Mouse (Mus musculus): Measurements from ENCODE around the gene Spag16. TPM values are rescaled to one million over a fixed set of nuclear protein-coding genes. Genes with fewer than 3 reads are reported as not detected.
"Not testable (repeated sequence)": the region's sequence is repeated elsewhere in the genome, so short reads cannot be mapped to it uniquely, and the experiment has no call there.

Gene Spag16
- polyA plus RNA-seq (2015; fragmentation: Nextera tagmentation; extraction: Ambion mirVana) = 1.4 and 1.9 TPM in 2 replicates

DNA sequence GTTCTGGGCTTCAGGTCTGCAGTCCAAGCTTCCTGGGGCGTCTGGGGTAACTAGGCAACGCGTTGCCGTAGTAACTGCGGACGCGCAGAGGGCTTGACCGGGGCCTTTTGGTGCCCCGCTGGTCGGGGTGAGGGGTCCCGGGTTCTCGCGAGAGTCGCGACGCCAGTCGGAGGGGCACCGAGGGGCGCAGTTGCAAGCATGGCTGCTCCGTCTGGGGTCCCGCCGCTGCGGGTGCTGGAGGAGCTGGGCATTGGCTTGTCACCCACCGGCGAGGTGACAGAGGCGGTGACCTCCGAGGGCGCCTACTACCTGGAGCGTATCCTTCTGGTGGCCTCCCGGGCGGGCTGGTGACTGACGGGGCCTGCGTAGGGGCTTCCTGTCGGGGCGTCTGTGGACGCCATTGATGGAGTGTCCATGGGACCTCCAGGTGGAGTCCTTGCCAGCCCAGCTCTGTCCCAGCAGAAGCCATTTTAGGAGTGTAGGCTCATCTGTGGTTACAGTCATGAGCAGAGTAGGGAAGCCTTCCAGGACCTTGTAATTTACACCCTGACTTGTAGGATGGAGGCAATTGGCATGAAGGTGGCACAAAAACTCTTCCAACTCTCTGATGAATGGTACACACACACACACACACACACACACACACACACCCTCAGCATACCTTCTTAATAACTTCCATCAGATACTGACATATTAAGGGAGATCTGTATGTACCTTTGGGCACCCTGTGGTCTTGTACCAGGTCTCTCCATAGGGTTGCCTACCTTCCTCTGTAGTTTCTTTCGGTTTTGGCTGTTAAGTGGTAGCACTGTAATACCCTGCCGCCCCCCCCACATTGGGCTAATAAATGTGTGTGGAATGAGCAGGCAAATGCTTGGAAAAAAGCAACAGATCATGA, at the start of gene Spag16:
TSS of gene Spag16 (plus strand) at position 165 of the 898 bp plus-strand sequence.
- no peaks in the 10 kb centered on the region for H3K36me3 ChIP-seq
- 8% methylated on average over 38 of the region's 38 CpGs for WGBS
- H3K9ac ChIP-seq = peak within 1 kb of the TSS; percentile 29; the same call in 1 of the 2 replicates
- no peak within 1 kb of the TSS for H3K27ac ChIP-seq (replicated peaks)
- H3K4me1 ChIP-seq (replicated peaks) = peaks cover 7% of the 10 kb centered on the region
- H3K9me3 ChIP-seq = no peaks in the 10 kb centered on the region
- no peaks in the 10 kb centered on the region for H3K27me3 ChIP-seq
- H3K4me3 ChIP-seq = peak within 1 kb of the TSS; percentile 52
- ATAC-seq (ENCODE audit: low FRiP score, low read depth) = peak; percentile 84
- peak within 1 kb of the TSS; percentile 78 for H3K4me2 ChIP-seq

DNA sequence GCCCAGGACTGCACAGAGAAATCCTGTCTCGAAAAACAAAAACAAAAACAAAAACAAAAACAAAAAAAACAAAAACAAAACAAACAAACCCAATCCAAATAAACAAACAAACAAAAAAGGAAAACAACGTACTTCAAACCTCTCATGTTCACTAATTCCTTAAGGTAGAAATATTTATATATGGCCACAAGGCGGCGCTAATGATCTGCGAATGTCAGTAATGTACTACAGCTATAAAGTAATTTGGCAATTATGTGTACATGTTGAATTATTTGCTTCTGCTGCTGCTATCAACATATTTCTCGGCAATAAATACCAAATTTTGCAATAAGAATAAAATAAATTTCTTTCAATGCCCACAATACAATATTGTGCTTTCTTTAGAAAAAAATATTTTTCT, 41.6 kb upstream of the Spag16 start:
- no peak overlapping the region for H3K9ac ChIP-seq
- H3K4me2 ChIP-seq = no peak overlapping the region
- WGBS = 4% methylated on average over 6 of the region's 6 CpGs
- no peak overlapping the region for H3K4me3 ChIP-seq
- H3K9me3 ChIP-seq = no peaks in the 10 kb centered on the region
- H3K36me3 ChIP-seq = no peaks in the 10 kb centered on the region
- H3K4me1 ChIP-seq (replicated peaks) = no peaks in the 10 kb centered on the region
- H3K27me3 ChIP-seq = no peaks in the 10 kb centered on the region
- no peak for ATAC-seq (ENCODE audit: low FRiP score, low read depth)
- H3K27ac ChIP-seq (replicated peaks) = no peak overlapping the region

DNA sequence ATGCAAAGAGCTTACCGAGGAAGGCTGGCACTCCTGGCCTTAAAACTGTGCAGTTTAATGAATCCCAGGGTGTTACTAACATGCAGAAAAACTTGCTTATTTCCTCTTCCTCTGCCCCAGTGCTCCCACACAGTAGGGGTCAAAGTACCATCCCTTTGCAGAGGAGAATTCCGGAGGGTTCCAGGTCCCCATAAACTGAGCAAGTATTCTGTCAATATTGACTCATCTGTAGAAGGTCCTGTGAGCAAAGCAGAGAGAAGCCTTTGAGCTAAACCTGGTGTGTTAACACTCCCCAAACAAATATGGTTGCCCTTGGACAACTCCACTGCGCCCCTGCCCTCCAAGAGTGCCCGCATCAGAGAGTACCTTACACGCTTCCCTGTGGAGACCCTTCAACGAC, 40.1 kb upstream of the Spag16 start:
- Histone ChIP-seq H3K27me3 (no peaks in the 10 kb centered on the region), H3K9ac (no peak overlapping the region), H3K36me3 (no peaks in the 10 kb centered on the region), H3K4me3 (no peak overlapping the region), H3K4me1 (replicated peaks) (no peaks in the 10 kb centered on the region), H3K27ac (replicated peaks) (no peak overlapping the region), H3K4me2 (no peak overlapping the region), H3K9me3 (no peaks in the 10 kb centered on the region)
- 74% methylated on average over 6 of the region's 6 CpGs for WGBS
- no peak for ATAC-seq (ENCODE audit: low FRiP score, low read depth)

GRCm38 (mm10) chr1:69787379-69787778, 39.4 kb upstream of the Spag16 start:
- no peak overlapping the region for H3K27ac ChIP-seq (replicated peaks)
- no peaks in the 10 kb centered on the region for H3K9me3 ChIP-seq
- no peaks in the 10 kb centered on the region for H3K27me3 ChIP-seq
- H3K9ac ChIP-seq = no peak overlapping the region
- WGBS = 74% methylated on average over 12 of the region's 12 CpGs
- ATAC-seq (ENCODE audit: low FRiP score, low read depth) = no peak
- no peaks in the 10 kb centered on the region for H3K36me3 ChIP-seq
- H3K4me2 ChIP-seq = no peak overlapping the region
- H3K4me1 ChIP-seq (replicated peaks) = no peaks in the 10 kb centered on the region
- H3K4me3 ChIP-seq = no peak overlapping the region

DNA sequence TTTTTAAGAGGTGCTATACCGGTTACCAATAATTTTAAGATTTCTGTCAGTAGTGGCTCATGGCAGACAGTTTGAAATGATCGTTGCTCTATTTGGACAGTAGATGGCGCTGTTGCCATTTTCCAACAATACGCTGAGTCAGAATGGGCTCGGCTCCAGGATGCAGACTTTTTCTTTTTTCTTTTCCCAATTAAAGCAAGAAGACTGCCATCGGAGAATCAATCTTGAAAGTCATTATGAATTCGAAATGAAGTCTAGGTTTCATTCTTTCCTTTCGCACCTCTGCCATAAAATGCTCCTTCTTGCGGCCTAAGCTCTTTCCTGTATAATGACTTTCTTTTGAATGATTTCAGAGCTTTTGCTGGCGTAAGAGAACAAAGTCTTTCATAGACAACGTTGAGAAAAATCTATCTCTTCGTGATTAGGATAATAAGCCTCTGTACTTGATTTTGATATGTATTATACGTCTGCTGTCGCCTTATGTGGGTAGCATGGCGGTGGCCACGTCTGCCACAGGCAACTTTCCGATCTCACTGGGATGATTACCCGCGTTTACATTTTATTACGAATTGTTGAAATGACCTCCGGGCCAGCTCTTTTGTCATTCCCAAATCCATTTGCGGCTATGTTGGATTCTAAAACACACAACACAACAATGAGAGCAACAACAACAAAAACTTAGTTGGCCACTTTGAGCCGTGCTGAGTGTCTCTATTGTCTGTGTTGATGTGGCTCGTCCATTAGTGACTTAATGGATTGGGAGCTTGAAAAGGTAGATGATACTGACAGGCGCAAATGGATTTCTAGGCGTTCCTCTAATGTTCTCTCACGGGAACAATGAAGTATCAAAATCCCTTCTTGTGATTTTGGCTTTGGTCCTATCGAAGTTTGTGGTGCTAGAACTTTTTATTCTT, 36.2 kb upstream of the Spag16 start:
- H3K9me3 ChIP-seq = no peaks in the 10 kb centered on the region
- H3K27me3 ChIP-seq = no peaks in the 10 kb centered on the region
- H3K4me2 ChIP-seq = peak overlapping the region; percentile 62
- peak overlapping the region; percentile 36 for H3K4me3 ChIP-seq
- ATAC-seq (ENCODE audit: low FRiP score, low read depth) = peak; percentile 77
- no peaks in the 10 kb centered on the region for H3K4me1 ChIP-seq (replicated peaks)
- peak overlapping the region; percentile 42 for H3K9ac ChIP-seq
- H3K27ac ChIP-seq (replicated peaks) = peak overlapping the region; percentile 14; the same call in 1 of the 2 replicates
- WGBS = 16% methylated on average over 28 of the region's 28 CpGs
- H3K36me3 ChIP-seq = no peaks in the 10 kb centered on the region

- H3K4me3 ChIP-seq = no peak overlapping the region
- H3K4me1 ChIP-seq (replicated peaks) = no peaks in the 10 kb centered on the region
- no peak overlapping the region for H3K27ac ChIP-seq (replicated peaks)
- H3K27me3 ChIP-seq = no peaks in the 10 kb centered on the region
- H3K36me3 ChIP-seq = no peaks in the 10 kb centered on the region
- H3K9ac ChIP-seq = no peak overlapping the region
- no peak for ATAC-seq (ENCODE audit: low FRiP score, low read depth)
- H3K9me3 ChIP-seq = no peaks in the 10 kb centered on the region
- WGBS = 90% methylated on average over 7 of the region's 7 CpGs
- no peak overlapping the region for H3K4me2 ChIP-seq
Observed at GRCm38 (mm10) chr1:69798948-69799565, 27.7 kb upstream of the Spag16 start.

GRCm38 (mm10) chr1:69810161-69810560, 16.6 kb upstream of the Spag16 start:
- Histone ChIP-seq H3K36me3 (no peaks in the 10 kb centered on the region), H3K4me2 (no peak overlapping the region), H3K4me3 (no peak overlapping the region), H3K4me1 (replicated peaks) (no peaks in the 10 kb centered on the region), H3K9ac (no peak overlapping the region), H3K27me3 (no peaks in the 10 kb centered on the region), H3K27ac (replicated peaks) (no peak overlapping the region), H3K9me3 (no peaks in the 10 kb centered on the region)
- no peak for ATAC-seq (ENCODE audit: low FRiP score, low read depth)
- WGBS = 90% methylated on average over 2 of the region's 2 CpGs

DNA sequence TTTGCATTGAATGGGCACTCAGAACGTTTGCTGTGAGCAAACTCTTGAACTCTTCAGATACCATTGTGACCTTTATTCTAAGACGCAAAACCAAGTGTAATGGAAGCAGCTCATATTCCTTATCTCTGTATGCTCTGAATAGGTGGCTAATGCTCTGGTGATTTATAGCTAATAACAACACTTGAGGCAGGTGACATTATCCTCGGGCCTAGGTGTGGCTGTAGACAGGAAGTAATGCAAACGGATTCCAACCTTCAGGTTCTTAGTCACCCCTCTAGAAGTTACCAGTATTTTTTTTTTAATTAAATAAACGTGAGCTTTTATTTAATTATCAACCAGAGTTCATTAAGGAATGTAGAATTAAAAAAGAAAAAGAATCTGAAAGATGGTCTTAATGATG, 1.1 kb upstream of the Spag16 start:
- H3K27ac ChIP-seq (replicated peaks); H3K9me3 ChIP-seq; H3K27me3 ChIP-seq; ATAC-seq (ENCODE audit: low FRiP score, low read depth); H3K4me1 ChIP-seq (replicated peaks); H3K4me2 ChIP-seq; H3K9ac ChIP-seq; H3K36me3 ChIP-seq; H3K4me3 ChIP-seq: not testable (repeated sequence)
- WGBS = 82% methylated on average over 5 of the region's 5 CpGs

DNA sequence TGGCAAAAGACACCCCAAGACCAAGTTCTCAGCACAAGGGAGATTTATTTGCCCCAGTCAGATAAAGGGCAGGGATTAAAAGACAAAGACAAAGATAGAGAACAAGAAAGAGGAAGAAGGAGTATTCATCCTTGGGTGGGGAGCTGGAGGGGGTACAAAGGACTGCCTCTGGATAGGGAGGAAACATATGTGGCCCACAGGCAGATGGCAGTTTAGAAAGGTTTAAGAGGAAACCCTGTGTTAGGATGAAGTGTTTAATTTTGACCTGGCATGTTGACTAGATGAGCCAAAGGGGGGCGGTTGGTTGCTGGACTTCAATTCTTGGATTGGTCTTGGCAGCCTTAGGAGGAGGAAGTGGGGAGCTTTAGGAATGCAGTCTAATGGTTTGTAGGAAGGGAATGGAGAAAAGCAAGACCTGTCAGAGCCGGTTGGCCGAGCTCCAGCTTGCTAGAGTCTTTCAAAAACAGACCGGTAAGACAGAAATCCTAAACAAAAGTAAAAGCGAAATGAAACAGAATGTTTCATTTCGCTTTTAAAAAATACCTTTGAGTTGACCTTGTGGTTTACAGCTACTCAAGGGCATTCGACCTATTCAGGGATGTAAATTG, 2.2 kb downstream of the Spag16 start:
- Histone ChIP-seq H3K4me3 (no peak overlapping the region), H3K4me2 (no peak overlapping the region), H3K9me3 (no peaks in the 10 kb centered on the region), H3K27me3 (no peaks in the 10 kb centered on the region), H3K4me1 (replicated peaks) (peaks cover 7% of the 10 kb centered on the region), H3K27ac (replicated peaks) (no peak overlapping the region), H3K9ac (no peak overlapping the region), H3K36me3 (no peaks in the 10 kb centered on the region)
- ATAC-seq (ENCODE audit: low FRiP score, low read depth) = no peak
- WGBS = 88% methylated on average over 7 of the region's 7 CpGs

DNA sequence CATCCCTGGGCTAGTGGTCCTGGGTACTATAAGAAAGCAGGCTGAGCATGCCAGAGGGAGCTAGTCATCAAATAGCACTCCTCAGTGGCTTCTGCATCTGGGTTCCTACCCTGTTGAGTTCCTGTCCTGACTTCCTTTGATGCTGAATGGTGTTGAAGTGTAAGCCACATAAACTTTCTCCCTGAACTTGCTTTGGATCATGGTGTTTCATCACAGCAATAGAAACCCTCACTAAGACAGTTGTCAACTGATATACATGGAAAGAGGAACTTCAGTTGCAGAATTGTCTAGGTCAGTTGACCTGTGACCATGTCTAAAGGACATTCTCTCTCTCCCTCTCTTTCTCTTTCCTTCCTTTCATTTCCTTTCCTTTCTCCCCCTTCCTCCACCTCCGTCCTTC, 3.8 kb downstream of the Spag16 start:
- Histone ChIP-seq H3K36me3 (no peaks in the 10 kb centered on the region), H3K4me2 (no peak overlapping the region), H3K27me3 (no peaks in the 10 kb centered on the region), H3K4me3 (no peak overlapping the region), H3K9me3 (no peaks in the 10 kb centered on the region), H3K27ac (replicated peaks) (no peak overlapping the region), H3K4me1 (replicated peaks) (peaks cover 7% of the 10 kb centered on the region), H3K9ac (no peak overlapping the region)
- WGBS = 85% methylated on average over 1 of the region's 1 CpGs
- no peak for ATAC-seq (ENCODE audit: low FRiP score, low read depth)

- H3K9ac ChIP-seq = no peak overlapping the region
- no peaks in the 10 kb centered on the region for H3K36me3 ChIP-seq
- H3K27ac ChIP-seq (replicated peaks) = no peak overlapping the region
- no peak for ATAC-seq (ENCODE audit: low FRiP score, low read depth)
- WGBS = 97% methylated on average over 2 of the region's 2 CpGs
- no peak overlapping the region for H3K4me3 ChIP-seq
- H3K4me1 ChIP-seq (replicated peaks) = peaks cover 7% of the 10 kb centered on the region
- H3K9me3 ChIP-seq = no peaks in the 10 kb centered on the region
- H3K27me3 ChIP-seq = no peaks in the 10 kb centered on the region
- no peak overlapping the region for H3K4me2 ChIP-seq
Observed at GRCm38 (mm10) chr1:69831002-69831401, 4.2 kb downstream of the Spag16 start.

All from hindbrain, embryonic 15.5 days (tissue).